Comparison of ENCODE assay signal across 8 mouse cellular contexts in the genomic region with DNA sequence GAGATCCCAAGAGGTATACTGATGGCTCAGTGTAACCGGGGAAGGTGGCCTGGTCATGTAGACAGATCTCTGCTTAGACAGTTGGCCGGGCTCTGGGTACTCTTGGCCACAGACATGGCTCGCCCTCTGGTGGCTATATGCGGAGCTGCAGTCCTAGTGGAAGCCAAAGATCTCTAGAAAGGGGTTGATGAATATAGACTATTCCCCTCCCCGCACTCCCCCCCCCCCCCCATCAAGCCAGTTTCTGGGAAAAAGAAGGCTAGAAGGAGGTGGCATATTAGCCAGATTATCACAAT. TPM values are rescaled to one million over a fixed set of nuclear protein-coding genes. Genes with fewer than 3 reads are reported as not detected.
DNase-seq lines count a peak whose midpoint lies in the region; ATAC-seq and TF ChIP-seq lines count a peak whose summit lies in the region.

No protein-coding gene starts in this region.

- dilution Hi-C loops in CH12.LX (cut with MboI; ENCODE audit: extremely low pct_ligation_motif_present, extremely low pct_unique_long_range_greater_than_20kb, low sequenced_read_pairs) = no loop called here

- H3K27me3 ChIP-seq in CH12.LX (replicated peaks) = peaks cover 32% of the 10 kb centered on the region
- peaks cover 66% of the 10 kb centered on the region for H3K27me3 ChIP-seq in heart, embryonic 12.5 days (replicated peaks)

- TF ChIP-seq RAD21 in CH12.LX (IDR thresholded peaks at IDR 0.05; ENCODE audit: low read depth, low read length) = peak; percentile 75

- ATAC-seq in heart, embryonic 12.5 days (ENCODE audit: insufficient number of reproducible peaks, low FRiP score) = peak; percentile 47

- H3K4me1 ChIP-seq in CH12.LX (ENCODE audit: control insufficient read depth in 1 of 2, insufficient read depth in 2 of 2) = peaks cover 0 to 13% of the 10 kb centered on the region in 2 experiments; a peak in 2 of 4 replicates
- H3K4me1 ChIP-seq in cortical plate, adult 2 months (ENCODE audit: control insufficient read depth, insufficient read depth, low read length) = peaks cover 3% of the 10 kb centered on the region; the same call in 1 of the 2 replicates
- peaks cover 32% of the 10 kb centered on the region for H3K4me1 ChIP-seq in heart, embryonic 12.5 days (replicated peaks)

- H3K36me3 ChIP-seq in CH12.LX (replicated peaks in 1 of 2; ENCODE audit: control insufficient read depth in 1 of 2, insufficient read depth in 1 of 2, low read length in 1 of 2) = no peaks in the 10 kb centered on the region
- no peaks in the 10 kb centered on the region for H3K36me3 ChIP-seq in heart, embryonic 12.5 days

- in situ Hi-C loops in CH12.LX (cut with MboI; ENCODE audit: low pct_ligation_motif_present, low pct_unique_long_range_greater_than_20kb, low sequenced_read_pairs) = loop anchor here (25.0 kb wide), 1 partner anchor 347 kb away; no protein-coding TSS in a partner anchor

- no peaks in the 10 kb centered on the region for H3K79me2 ChIP-seq in CH12.LX (replicated peaks; ENCODE audit: control insufficient read depth, extremely low read depth, insufficient read depth, poor library complexity, severe bottlenecking)

- peaks cover 4% of the 10 kb centered on the region for H3K9me3 ChIP-seq in CH12.LX (replicated peaks; ENCODE audit: low read length)
- no peaks in the 10 kb centered on the region for H3K9me3 ChIP-seq in heart, embryonic 12.5 days (replicated peaks)

- peak; percentile 33 to 88; a peak in 3 of 4 replicates for TF ChIP-seq CTCF in CH12.LX (conservative IDR thresholded peaks at IDR 0.05 in 1 of 2, IDR thresholded peaks at IDR 0.05 in 1 of 2; ENCODE audit: low read depth in 2 of 2, low read length in 2 of 2)
- peak; percentile 75 for TF ChIP-seq CTCF in cortical plate, adult 2 months (IDR thresholded peaks at IDR 0.05; ENCODE audit: extremely low read depth, insufficient read depth, low read length)

- H3K9ac ChIP-seq in CH12.LX (ENCODE audit: insufficient read depth, low read depth) = no peak overlapping the region
- H3K9ac ChIP-seq in heart, embryonic 12.5 days = no peak overlapping the region

- no peak overlapping the region for H3K27ac ChIP-seq in CH12.LX (ENCODE audit: insufficient read depth, low read depth)
- no peak overlapping the region for H3K27ac ChIP-seq in cortical plate, adult 2 months (ENCODE audit: insufficient read depth, low read length)
- no peak overlapping the region for H3K27ac ChIP-seq in heart, embryonic 12.5 days (ENCODE audit: poor library complexity, severe bottlenecking)

- TF ChIP-seq POLR2A in CH12.LX (IDR thresholded peaks at IDR 0.05; ENCODE audit: low read depth, low read length) = no peak
- TF ChIP-seq POLR2A in cortical plate, adult 2 months (IDR thresholded peaks at IDR 0.05; ENCODE audit: extremely low read depth, insufficient read depth, low read length) = no peak

- 0% methylated on average over 5 of the region's 5 CpGs for WGBS in heart, embryonic 12.5 days

- DNase-seq in CH12.LX (ENCODE audit: extremely low read depth) (peak; percentile 76), adipocyte (ENCODE audit: low spot score) (peak; percentile 90)
- peak; percentile 86 to 92 for DNase-seq in kidney, postnatal 25 days
- DNase-seq in lung, postnatal 14 days = peak; percentile 87
- DNase-seq in right cerebral cortex, postnatal 25 days = peak; percentile 63
- peak; percentile 56 for DNase-seq in yolk sac, embryonic 10.5 days (ENCODE audit: low spot score)

- TF ChIP-seq EP300 in CH12.LX (IDR thresholded peaks at IDR 0.05; ENCODE audit: low read length) = no peak

- H3K4me2 ChIP-seq in CH12.LX (ENCODE audit: insufficient read depth, low read depth, poor library complexity, severe bottlenecking) = peak overlapping the region; percentile 45
- no peak overlapping the region for H3K4me2 ChIP-seq in heart, embryonic 12.5 days

- H3K4me3 ChIP-seq in CH12.LX (replicated peaks in 1 of 3; ENCODE audit: low read depth in 2 of 3, low read length in 2 of 3, poor library complexity in 1 of 3) = no peak overlapping the region
- no peak overlapping the region for H3K4me3 ChIP-seq in cortical plate, adult 2 months (ENCODE audit: insufficient read depth, low read length)
- H3K4me3 ChIP-seq in heart, embryonic 12.5 days = no peak overlapping the region

TF ChIP-seq in CH12.LX, 34 proteins besides CTCF, POLR2A, EP300 and RAD21:
- TF ChIP-seq CHD1 (IDR thresholded peaks at IDR 0.05; ENCODE audit: low read depth, low read length) (no peak), SMC3 (IDR thresholded peaks at IDR 0.05; ENCODE audit: low read depth, low read length) (peak; percentile 89), E2F4 (IDR thresholded peaks at IDR 0.05; ENCODE audit: insufficient replicate concordance, low read depth, low read length) (no peak), SIN3A (IDR thresholded peaks at IDR 0.05; ENCODE audit: low read length) (no peak), ETS1 (conservative IDR thresholded peaks at IDR 0.05; ENCODE audit: low read depth, low read length) (no peak), ZC3H11A (IDR thresholded peaks at IDR 0.05; ENCODE audit: low read depth, low read length) (peak; percentile 35; the same call in 1 of the 2 replicates), CHD2 (IDR thresholded peaks at IDR 0.05; ENCODE audit: low read length) (no peak), TBP (conservative IDR thresholded peaks at IDR 0.05; ENCODE audit: low read depth, low read length) (no peak), USF1 (IDR thresholded peaks at IDR 0.05; ENCODE audit: low read depth, low read length) (no peak)

RNA-seq across cellular contexts. Expression of a gene that starts 3.5 kb away (rescaled TPM):
- total RNA-seq in CH12.LX (2012; rRNA removed) = not detected in 2 replicates
- not detected in 2 replicates for total RNA-seq in CH12.LX (2014; rRNA removed)
- not detected in 2 replicates for polyA plus RNA-seq in CH12.LX (2012; ENCODE audit: insufficient read length, low read depth)
- 73.3 and 76.9 TPM in 2 replicates for polyA plus RNA-seq in cortical plate, adult 2 months (2012; rRNA removed)
- 0.67 and 1.2 TPM in 2 replicates for polyA plus RNA-seq in heart, embryonic 12.5 days (2016; fragmentation: Nextera tagmentation; extraction: Ambion mirVana)

RNA-seq across cellular contexts. Expression of a gene that starts 46.4 kb away (rescaled TPM):
- total RNA-seq in CH12.LX (2012; rRNA removed) = 121 and 136 TPM in 2 replicates
- total RNA-seq in CH12.LX (2014; rRNA removed) = 163 and 176 TPM in 2 replicates
- 140 and 174 TPM in 2 replicates for polyA plus RNA-seq in CH12.LX (2012; ENCODE audit: insufficient read length, low read depth)
- polyA plus RNA-seq in cortical plate, adult 2 months (2012; rRNA removed) = 0.68 and 0.92 TPM in 2 replicates
- 33.6 and 35.0 TPM in 2 replicates for polyA plus RNA-seq in heart, embryonic 12.5 days (2016; fragmentation: Nextera tagmentation; extraction: Ambion mirVana)

RNA-seq across cellular contexts. Expression of a gene that starts 51.3 kb away (rescaled TPM):
- total RNA-seq in CH12.LX (2012; rRNA removed) (4.9 and 5.0 TPM in 2 replicates), CH12.LX (2014; rRNA removed) (0.19 TPM in 1 of 2 replicates, not detected in the other)
- 0.30 and 0.71 TPM in 2 replicates for polyA plus RNA-seq in CH12.LX (2012; ENCODE audit: insufficient read length, low read depth)
- 0.13 and 0.52 TPM in 2 replicates for polyA plus RNA-seq in cortical plate, adult 2 months (2012; rRNA removed)
- 21.8 and 23.0 TPM in 2 replicates for polyA plus RNA-seq in heart, embryonic 12.5 days (2016; fragmentation: Nextera tagmentation; extraction: Ambion mirVana)

Comparison
In these comparisons a context has a peak if more than half of its experiments do, and no peak if none do; other contexts are left out.
1. RNA of a gene that starts 3.5 kb away (polyA plus RNA-seq): 73.3 to 76.9 TPM in cortical plate, adult 2 months; 0.67 to 1.2 TPM in heart, embryonic 12.5 days and not detected in CH12.LX; every median in the first group is over 10 times any median in the second.
2. RNA of a gene that starts 46.4 kb away (polyA plus RNA-seq): 140 to 174 TPM in CH12.LX and 33.6 to 35.0 TPM in heart, embryonic 12.5 days; 0.68 to 0.92 TPM in cortical plate, adult 2 months; every median in the first group is over 10 times any median in the second.
3. RNA of a gene that starts 51.3 kb away (polyA plus RNA-seq): 21.8 to 23.0 TPM in heart, embryonic 12.5 days; 0.13 to 0.52 TPM in cortical plate, adult 2 months and 0.30 to 0.71 TPM in CH12.LX; every median in the first group is over 10 times any median in the second.
4. Peak in every context shown above with its lines, with median percentiles within 50 percentile points of each other: DNase-seq.